Mouse (Mus musculus): Measurements from ENCODE around the gene Mark3. TPM values are rescaled to one million over a fixed set of nuclear protein-coding genes. Genes with fewer than 3 reads are reported as not detected.

Mark3 gene
- polyA plus RNA-seq, 1 experiment, result 2.0 TPM

DNA sequence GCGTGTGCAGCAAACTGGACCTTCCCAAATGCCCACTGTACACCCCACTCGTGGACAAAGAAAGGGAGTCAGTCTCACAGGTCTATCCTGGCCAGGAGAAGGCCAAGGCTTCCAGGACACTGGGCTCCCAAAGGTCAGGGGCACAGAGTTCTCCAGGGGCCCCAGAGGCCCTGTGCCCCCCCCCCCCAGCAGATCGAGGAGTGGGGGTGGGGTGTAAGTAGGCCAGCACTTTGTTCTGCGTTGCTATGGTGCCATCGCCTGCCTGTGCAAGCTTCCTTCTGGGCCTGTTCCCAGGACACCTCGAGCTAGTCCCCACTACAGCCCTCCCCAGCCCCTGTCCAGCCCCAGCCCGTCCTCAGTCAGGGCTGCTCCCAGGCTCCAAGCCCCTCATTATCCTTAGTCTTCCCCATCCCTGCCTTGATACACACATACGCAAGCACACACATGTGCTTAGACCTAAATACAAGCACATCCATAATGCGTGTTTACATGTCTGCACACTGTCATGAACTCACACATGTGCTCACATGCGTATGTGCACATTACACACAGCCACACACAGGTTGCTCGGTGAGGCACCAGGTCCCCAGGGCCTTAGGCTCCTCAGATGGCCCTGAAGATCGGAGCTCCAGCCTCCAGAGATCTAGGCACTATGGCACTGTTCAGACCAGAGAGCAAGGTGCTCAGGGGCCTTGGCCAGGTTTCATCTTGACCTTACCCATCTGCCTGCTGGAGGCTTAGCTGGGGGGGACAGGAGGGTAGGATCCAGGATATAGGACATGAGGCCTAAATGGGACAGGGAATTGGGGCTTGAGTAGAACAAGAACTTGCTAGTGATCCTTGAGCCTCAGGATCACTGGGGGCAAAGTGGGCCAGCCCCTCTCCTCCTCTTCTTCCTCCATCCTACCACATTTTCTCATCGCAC lies 120.8 kb downstream of the Mark3 start:
- H3K4me1 ChIP-seq (ENCODE audit: control insufficient read depth), result peaks cover 8% of the 10 kb centered on the region

DNA sequence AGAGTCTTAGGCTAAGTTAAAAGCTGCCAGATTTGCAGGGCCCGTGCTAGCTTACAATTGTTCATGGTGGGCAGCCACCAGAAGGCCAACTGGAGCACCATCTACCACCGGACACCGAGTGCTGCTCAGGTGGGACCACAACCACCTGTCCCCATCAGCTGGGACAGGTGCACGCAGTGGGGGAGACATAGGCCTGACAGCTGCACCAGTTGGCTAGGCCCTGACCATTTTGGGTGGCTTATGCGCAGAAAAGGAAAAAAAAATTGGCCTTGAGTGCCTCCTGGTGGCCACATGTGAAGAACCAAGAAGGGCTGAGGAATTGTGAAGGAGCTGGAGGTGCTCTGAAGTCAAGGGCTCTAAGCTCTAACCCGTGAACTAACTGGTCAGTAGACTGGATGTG lies 121.9 kb downstream of the Mark3 start:
- Histone ChIP-seq H3K9me3 (ENCODE audit: control insufficient read depth, low read length) (no peaks in the 10 kb centered on the region), H3K36me3 (ENCODE audit: control insufficient read depth) (no peaks in the 10 kb centered on the region), H3K4me1 (ENCODE audit: control insufficient read depth) (peaks cover 8% of the 10 kb centered on the region), H3K27me3 (ENCODE audit: control insufficient read depth) (no peaks in the 10 kb centered on the region), H3K4me3 (replicated peaks) (no peak overlapping the region)
- TF ChIP-seq TAL1 (IDR thresholded peaks at IDR 0.05; ENCODE audit: low read length) (no peak), GATA1 (IDR thresholded peaks at IDR 0.05; ENCODE audit: low read length) (no peak)

More for the DNA sequence above, 120.8 kb downstream of the Mark3 start:
- Histone ChIP-seq H3K27me3 (ENCODE audit: control insufficient read depth) (no peaks in the 10 kb centered on the region), H3K36me3 (ENCODE audit: control insufficient read depth) (no peaks in the 10 kb centered on the region), H3K9me3 (ENCODE audit: control insufficient read depth, low read length) (no peaks in the 10 kb centered on the region), H3K4me3 (replicated peaks) (no peak overlapping the region)
- TF ChIP-seq GATA1 (IDR thresholded peaks at IDR 0.05; ENCODE audit: low read length), result no peak
- TF ChIP-seq TAL1 (IDR thresholded peaks at IDR 0.05; ENCODE audit: low read length), result no peak

GRCm38 (mm10) chr12:111697708-111698107 lies 123.4 kb downstream of the Mark3 start:
- no peak for TF ChIP-seq TAL1 (IDR thresholded peaks at IDR 0.05; ENCODE audit: low read length)
- TF ChIP-seq GATA1 (IDR thresholded peaks at IDR 0.05; ENCODE audit: low read length), result no peak
- Histone ChIP-seq H3K9me3 (ENCODE audit: control insufficient read depth, low read length) (no peaks in the 10 kb centered on the region), H3K4me1 (ENCODE audit: control insufficient read depth) (peaks cover 5% of the 10 kb centered on the region), H3K27me3 (ENCODE audit: control insufficient read depth) (no peaks in the 10 kb centered on the region), H3K4me3 (replicated peaks) (no peak overlapping the region), H3K36me3 (ENCODE audit: control insufficient read depth) (no peaks in the 10 kb centered on the region)

- H3K27me3 ChIP-seq (ENCODE audit: control insufficient read depth), result no peaks in the 10 kb centered on the region
- no peak for TF ChIP-seq GATA1 (IDR thresholded peaks at IDR 0.05; ENCODE audit: low read length)
- H3K9me3 ChIP-seq (ENCODE audit: control insufficient read depth, low read length), result no peaks in the 10 kb centered on the region
- H3K4me1 ChIP-seq (ENCODE audit: control insufficient read depth), result peaks cover 4% of the 10 kb centered on the region
- H3K4me3 ChIP-seq (replicated peaks), result no peak overlapping the region
- no peaks in the 10 kb centered on the region for H3K36me3 ChIP-seq (ENCODE audit: control insufficient read depth)
Measured at GRCm38 (mm10) chr12:111698346-111698913, 124.1 kb downstream of the Mark3 start.

- TF ChIP-seq TAL1 (IDR thresholded peaks at IDR 0.05; ENCODE audit: low read length) (no peak), GATA1 (IDR thresholded peaks at IDR 0.05; ENCODE audit: low read length) (no peak)
- Histone ChIP-seq H3K27me3 (ENCODE audit: control insufficient read depth) (no peaks in the 10 kb centered on the region), H3K36me3 (ENCODE audit: control insufficient read depth) (no peaks in the 10 kb centered on the region)
Measured at GRCm38 (mm10) chr12:111699542-111699941, 125.2 kb downstream of the Mark3 start.

GRCm38 (mm10) chr12:111700920-111701458 lies 126.7 kb downstream of the Mark3 start:
- Histone ChIP-seq H3K4me1 (ENCODE audit: control insufficient read depth) (no peaks in the 10 kb centered on the region), H3K4me3 (replicated peaks) (no peak overlapping the region)

More at GRCm38 (mm10) chr12:111699542-111699941, 125.2 kb downstream of the Mark3 start:
- Histone ChIP-seq H3K4me1 (ENCODE audit: control insufficient read depth) (no peaks in the 10 kb centered on the region), H3K9me3 (ENCODE audit: control insufficient read depth, low read length) (no peaks in the 10 kb centered on the region), H3K4me3 (replicated peaks) (no peak overlapping the region)

GRCm38 (mm10) chr12:111703301-111703700 lies 129.0 kb downstream of the Mark3 start:
- TF ChIP-seq TAL1 (IDR thresholded peaks at IDR 0.05; ENCODE audit: low read length) (no peak), GATA1 (IDR thresholded peaks at IDR 0.05; ENCODE audit: low read length) (no peak)
- no peaks in the 10 kb centered on the region for H3K27me3 ChIP-seq (ENCODE audit: control insufficient read depth)
- no peak overlapping the region for H3K4me3 ChIP-seq (replicated peaks)
- no peaks in the 10 kb centered on the region for H3K4me1 ChIP-seq (ENCODE audit: control insufficient read depth)
- H3K36me3 ChIP-seq (ENCODE audit: control insufficient read depth), result peaks cover 7% of the 10 kb centered on the region
- H3K9me3 ChIP-seq (ENCODE audit: control insufficient read depth, low read length), result no peaks in the 10 kb centered on the region

More at GRCm38 (mm10) chr12:111700920-111701458, 126.7 kb downstream of the Mark3 start:
- no peak for TF ChIP-seq GATA1 (IDR thresholded peaks at IDR 0.05; ENCODE audit: low read length)
- no peaks in the 10 kb centered on the region for H3K27me3 ChIP-seq (ENCODE audit: control insufficient read depth)
- H3K9me3 ChIP-seq (ENCODE audit: control insufficient read depth, low read length), result no peaks in the 10 kb centered on the region
- H3K36me3 ChIP-seq (ENCODE audit: control insufficient read depth), result no peaks in the 10 kb centered on the region

DNA sequence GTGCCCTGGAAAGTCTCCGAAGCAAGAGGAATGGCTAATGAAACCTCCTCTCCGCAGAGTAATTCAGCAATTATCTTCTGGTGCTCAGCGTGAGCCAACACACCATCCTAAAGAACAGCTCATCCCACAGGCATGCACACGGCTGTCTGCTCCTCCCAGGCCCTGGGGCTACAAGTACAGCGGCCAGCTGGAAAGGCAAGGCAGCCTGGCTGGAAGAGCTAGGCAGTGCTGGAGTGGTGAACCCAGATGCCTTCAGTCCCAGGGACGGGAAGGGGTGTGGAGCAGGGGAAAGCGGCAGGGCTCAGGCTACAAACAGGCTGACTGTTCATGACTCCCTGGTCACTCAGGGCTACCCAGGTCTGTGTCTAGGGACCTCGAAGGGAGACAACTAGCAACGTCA lies 130.3 kb downstream of the Mark3 start:
- Histone ChIP-seq H3K9me3 (ENCODE audit: control insufficient read depth, low read length) (no peaks in the 10 kb centered on the region), H3K4me3 (replicated peaks) (no peak overlapping the region), H3K27me3 (ENCODE audit: control insufficient read depth) (no peaks in the 10 kb centered on the region), H3K4me1 (ENCODE audit: control insufficient read depth) (no peaks in the 10 kb centered on the region), H3K36me3 (ENCODE audit: control insufficient read depth) (peaks cover 18% of the 10 kb centered on the region)
- TF ChIP-seq TAL1 (IDR thresholded peaks at IDR 0.05; ENCODE audit: low read length) (no peak), GATA1 (IDR thresholded peaks at IDR 0.05; ENCODE audit: low read length) (no peak)

All from erythroblast, embryonic 14.5 days (primary cell).